In genomic region chr8:94205736-94206135, GRCm38 (mm10) we compare ENCODE assay signal across 8 mouse cellular contexts. TPM values are rescaled to one million over a fixed set of nuclear protein-coding genes. Genes with fewer than 3 reads are reported as not detected.
A peak's percentile ranks its signal among the peaks of the same experiment; 100 is the strongest.
DNase-seq lines count a peak whose midpoint lies in the region; ATAC-seq lines count a peak whose summit lies in the region.

No protein-coding gene starts in this region.

- H3K36me3 ChIP-seq in forebrain, embryonic 11.5 days (ENCODE audit: control insufficient read depth, insufficient read depth, low read length) = no peaks in the 10 kb centered on the region
- H3K36me3 ChIP-seq in forebrain, embryonic 15.5 days = no peaks in the 10 kb centered on the region
- H3K36me3 ChIP-seq in kidney, embryonic 14.5 days (ENCODE audit: control insufficient read depth, insufficient read depth, low read length) = no peaks in the 10 kb centered on the region
- no peaks in the 10 kb centered on the region for H3K36me3 ChIP-seq in lung, embryonic 16.5 days (ENCODE audit: control insufficient read depth, insufficient read depth, low read length)

- no peak overlapping the region for H3K9ac ChIP-seq in forebrain, embryonic 11.5 days (ENCODE audit: low read length)
- H3K9ac ChIP-seq in forebrain, embryonic 15.5 days (replicated peaks) = no peak overlapping the region
- H3K9ac ChIP-seq in kidney, embryonic 14.5 days (ENCODE audit: low read depth, low read length) = no peak overlapping the region
- no peak overlapping the region for H3K9ac ChIP-seq in lung, embryonic 16.5 days (ENCODE audit: low read length)

- no peak overlapping the region for H3K4me2 ChIP-seq in forebrain, embryonic 11.5 days (ENCODE audit: low read depth, low read length, severe bottlenecking)
- no peak overlapping the region for H3K4me2 ChIP-seq in forebrain, embryonic 15.5 days (replicated peaks)
- no peak overlapping the region for H3K4me2 ChIP-seq in kidney, embryonic 14.5 days (replicated peaks; ENCODE audit: low read depth, low read length)
- no peak overlapping the region for H3K4me2 ChIP-seq in lung, embryonic 16.5 days (ENCODE audit: low read depth, low read length)

- no peaks in the 10 kb centered on the region for H3K4me1 ChIP-seq in forebrain, embryonic 11.5 days (replicated peaks; ENCODE audit: control insufficient read depth, insufficient read depth, low read length)
- H3K4me1 ChIP-seq in forebrain, embryonic 15.5 days = peaks cover 6% of the 10 kb centered on the region; the same call in 1 of the 2 replicates
- H3K4me1 ChIP-seq in kidney, embryonic 14.5 days (ENCODE audit: control insufficient read depth, insufficient read depth, low read length) = no peaks in the 10 kb centered on the region
- no peaks in the 10 kb centered on the region for H3K4me1 ChIP-seq in lung, embryonic 16.5 days (replicated peaks; ENCODE audit: control insufficient read depth, insufficient read depth, low read length)

- peak; percentile 90 for DNase-seq in forebrain, embryonic 11.5 days (ENCODE audit: low spot score)
- peak; percentile 87 for DNase-seq in R1 (ENCODE audit: low read depth, low spot score)
- peak; percentile 88 to 91 for DNase-seq in cerebellum, postnatal 10 days
- peak; percentile 30 for DNase-seq in gastrocnemius, postnatal 25 days
- DNase-seq in retina, embryonic 14.5 days (ENCODE audit: low spot score) = peak; percentile 90

- H3K4me3 ChIP-seq in forebrain, embryonic 11.5 days (ENCODE audit: low read depth, low read length) = no peak overlapping the region
- no peak overlapping the region for H3K4me3 ChIP-seq in forebrain, embryonic 15.5 days
- H3K4me3 ChIP-seq in kidney, embryonic 14.5 days (ENCODE audit: low read length) = no peak overlapping the region
- no peak overlapping the region for H3K4me3 ChIP-seq in lung, embryonic 16.5 days (ENCODE audit: low read length)

- no peaks in the 10 kb centered on the region for H3K27me3 ChIP-seq in forebrain, embryonic 11.5 days (ENCODE audit: control insufficient read depth, insufficient read depth, low read length)
- no peaks in the 10 kb centered on the region for H3K27me3 ChIP-seq in forebrain, embryonic 15.5 days
- no peaks in the 10 kb centered on the region for H3K27me3 ChIP-seq in kidney, embryonic 14.5 days (ENCODE audit: control insufficient read depth, insufficient read depth, low read length)
- H3K27me3 ChIP-seq in lung, embryonic 16.5 days (ENCODE audit: control insufficient read depth, insufficient read depth, low read depth, low read length) = no peaks in the 10 kb centered on the region

- no peaks in the 10 kb centered on the region for H3K9me3 ChIP-seq in forebrain, embryonic 11.5 days (ENCODE audit: control insufficient read depth, low read length)
- no peaks in the 10 kb centered on the region for H3K9me3 ChIP-seq in forebrain, embryonic 15.5 days
- no peaks in the 10 kb centered on the region for H3K9me3 ChIP-seq in kidney, embryonic 14.5 days (ENCODE audit: control insufficient read depth, low read length)
- H3K9me3 ChIP-seq in lung, embryonic 16.5 days (ENCODE audit: control insufficient read depth, low read length) = no peaks in the 10 kb centered on the region

- ATAC-seq in forebrain, embryonic 11.5 days (replicated peaks; ENCODE audit: low FRiP score) = 0 out of 2 replicates have a peak, but pooled peaks have one; percentile 46
- ATAC-seq in forebrain, embryonic 15.5 days (replicated peaks) = no peak
- ATAC-seq in kidney, embryonic 14.5 days (ENCODE audit: low FRiP score, low TSS enrichment) = peak; percentile 76
- ATAC-seq in lung, embryonic 16.5 days (ENCODE audit: low read depth) = peak; percentile 72

- H3K27ac ChIP-seq in forebrain, embryonic 11.5 days (ENCODE audit: low read depth, low read length) = no peak overlapping the region
- no peak overlapping the region for H3K27ac ChIP-seq in forebrain, embryonic 15.5 days (replicated peaks)
- no peak overlapping the region for H3K27ac ChIP-seq in kidney, embryonic 14.5 days (ENCODE audit: low read depth, low read length)
- no peak overlapping the region for H3K27ac ChIP-seq in lung, embryonic 16.5 days (ENCODE audit: low read length)

- 20% methylated on average over 5 of the region's 5 CpGs for WGBS in forebrain, embryonic 11.5 days
- 15% methylated on average over 5 of the region's 5 CpGs for WGBS in forebrain, embryonic 15.5 days
- 12% methylated on average over 5 of the region's 5 CpGs for WGBS in kidney, embryonic 14.5 days
- 14% methylated on average over 5 of the region's 5 CpGs for WGBS in lung, embryonic 16.5 days

RNA-seq across cellular contexts. Expression of gene Nup93, which starts 8.6 kb away (rescaled TPM):
- 135 and 143 TPM in 2 replicates for polyA plus RNA-seq in forebrain, embryonic 11.5 days (2014; fragmentation: Nextera tagmentation; extraction: Ambion mirVana)
- 63.0 and 66.3 TPM in 2 replicates for polyA plus RNA-seq in forebrain, embryonic 15.5 days (2015; fragmentation: Nextera tagmentation; extraction: Ambion mirVana)
- 10 to 100 TPM in 1 of 2 experiments, 1 to 10 TPM in 1; 9.8 to 10.1 TPM for total RNA-seq in gastrocnemius, postnatal 25 days (2021)
- polyA plus RNA-seq in kidney, embryonic 14.5 days (2014; fragmentation: Nextera tagmentation; extraction: Ambion mirVana) = 51.8 and 103 TPM in 2 replicates
- 80.2 and 86.2 TPM in 2 replicates for polyA plus RNA-seq in lung, embryonic 16.5 days (2015; fragmentation: Nextera tagmentation; extraction: Ambion mirVana)

RNA-seq across cellular contexts. Expression of gene Mt1, which starts 26.9 kb away (rescaled TPM):
- polyA plus RNA-seq in forebrain, embryonic 11.5 days (2014; fragmentation: Nextera tagmentation; extraction: Ambion mirVana) = 109 and 120 TPM in 2 replicates
- 85.2 and 100 TPM in 2 replicates for polyA plus RNA-seq in forebrain, embryonic 15.5 days (2015; fragmentation: Nextera tagmentation; extraction: Ambion mirVana)
- total RNA-seq in gastrocnemius, postnatal 25 days (2021) = 10 to 100 TPM; 63.7 to 91.7 TPM
- polyA plus RNA-seq in kidney, embryonic 14.5 days (2014; fragmentation: Nextera tagmentation; extraction: Ambion mirVana) = 123 and 166 TPM in 2 replicates
- 219 and 314 TPM in 2 replicates for polyA plus RNA-seq in lung, embryonic 16.5 days (2015; fragmentation: Nextera tagmentation; extraction: Ambion mirVana)

RNA-seq across cellular contexts. Expression of gene Mt2, which starts 33.3 kb away (rescaled TPM):
- 36.5 and 39.0 TPM in 2 replicates for polyA plus RNA-seq in forebrain, embryonic 11.5 days (2014; fragmentation: Nextera tagmentation; extraction: Ambion mirVana)
- polyA plus RNA-seq in forebrain, embryonic 15.5 days (2015; fragmentation: Nextera tagmentation; extraction: Ambion mirVana) = 35.4 and 38.4 TPM in 2 replicates
- total RNA-seq in gastrocnemius, postnatal 25 days (2021) = 100 to 1,000 TPM in 1 of 2 experiments, 10 to 100 TPM in 1; 61.6 to 106 TPM
- 58.3 and 67.5 TPM in 2 replicates for polyA plus RNA-seq in kidney, embryonic 14.5 days (2014; fragmentation: Nextera tagmentation; extraction: Ambion mirVana)
- polyA plus RNA-seq in lung, embryonic 16.5 days (2015; fragmentation: Nextera tagmentation; extraction: Ambion mirVana) = 40.6 and 63.7 TPM in 2 replicates

RNA-seq across cellular contexts. Expression of gene Mt3, which starts 53.3 kb away (rescaled TPM):
- polyA plus RNA-seq in forebrain, embryonic 11.5 days (2014; fragmentation: Nextera tagmentation; extraction: Ambion mirVana) = 43.6 and 52.3 TPM in 2 replicates
- 249 and 258 TPM in 2 replicates for polyA plus RNA-seq in forebrain, embryonic 15.5 days (2015; fragmentation: Nextera tagmentation; extraction: Ambion mirVana)
- total RNA-seq in gastrocnemius, postnatal 25 days (2021) = 1 to 10 TPM; 5.0 to 5.1 TPM
- 0.60 and 1.7 TPM in 2 replicates for polyA plus RNA-seq in kidney, embryonic 14.5 days (2014; fragmentation: Nextera tagmentation; extraction: Ambion mirVana)
- polyA plus RNA-seq in lung, embryonic 16.5 days (2015; fragmentation: Nextera tagmentation; extraction: Ambion mirVana) = 6.3 and 7.7 TPM in 2 replicates

Comparison
In these comparisons a context has a peak if more than half of its experiments do, and no peak if none do; other contexts are left out.
1. DNase-seq: peak in every context shown above with its lines; median percentile 90 in forebrain, embryonic 11.5 days; 90 in retina, embryonic 14.5 days; 90 in cerebellum, postnatal 10 days; 87 in R1; 30 in gastrocnemius, postnatal 25 days.